Mouse (Mus musculus): Measurements from ENCODE around the gene Plch2. TPM values are rescaled to one million over a fixed set of nuclear protein-coding genes. Genes with fewer than 3 reads are reported as not detected.

Plch2 gene
- 0.12 TPM in 1 of 2 replicates, not detected in the other for total RNA-seq (2017)

DNA sequence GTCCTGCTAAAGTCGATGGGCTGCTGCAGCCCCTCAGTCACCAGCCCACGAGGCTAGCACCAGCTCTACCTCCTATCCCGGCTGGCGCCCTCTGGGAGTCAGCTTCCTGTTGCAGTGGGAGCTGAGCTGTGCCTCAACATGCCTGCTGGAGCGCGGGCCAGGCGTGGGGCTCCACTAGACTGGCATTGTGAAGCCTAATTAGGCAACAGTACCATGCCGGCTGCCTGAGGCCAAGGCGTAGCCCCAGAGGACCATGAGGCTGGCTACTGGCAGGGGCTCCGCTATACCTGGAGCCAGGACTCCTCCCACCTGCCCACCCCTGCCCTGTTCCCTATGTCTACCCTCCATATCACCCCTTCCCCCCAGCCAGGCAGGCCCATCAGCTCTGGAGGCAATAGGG lies at the start of gene Plch2:
Plch2 (minus strand) TSS at position 61 of the 400 bp plus-strand sequence.
- ATAC-seq (ENCODE audit: extremely low read depth, insufficient number of reproducible peaks, low FRiP score, poor library complexity, severe bottlenecking), result no peak

DNA sequence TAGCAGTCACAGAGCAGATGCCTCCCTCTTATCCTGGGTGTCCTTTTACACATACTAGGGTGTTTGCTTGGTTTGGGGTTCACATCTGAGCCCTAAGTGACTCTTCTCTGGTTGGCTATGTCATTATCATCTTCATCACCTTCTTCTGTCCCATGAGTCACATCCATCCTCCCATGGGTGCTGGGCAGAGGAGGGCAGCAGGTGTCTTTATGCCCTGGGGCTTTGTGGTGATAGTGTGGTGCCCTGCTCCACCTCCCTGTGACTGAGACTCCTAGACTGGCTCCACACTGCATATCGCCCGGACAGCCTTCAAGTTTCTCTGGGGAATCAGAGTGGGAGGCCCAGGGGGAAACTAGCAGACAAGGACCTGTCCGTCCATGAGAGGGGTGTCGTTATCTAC lies 42.0 kb upstream of the Plch2 start:
- ATAC-seq (ENCODE audit: extremely low read depth, insufficient number of reproducible peaks, low FRiP score, poor library complexity, severe bottlenecking), result no peak

DNA sequence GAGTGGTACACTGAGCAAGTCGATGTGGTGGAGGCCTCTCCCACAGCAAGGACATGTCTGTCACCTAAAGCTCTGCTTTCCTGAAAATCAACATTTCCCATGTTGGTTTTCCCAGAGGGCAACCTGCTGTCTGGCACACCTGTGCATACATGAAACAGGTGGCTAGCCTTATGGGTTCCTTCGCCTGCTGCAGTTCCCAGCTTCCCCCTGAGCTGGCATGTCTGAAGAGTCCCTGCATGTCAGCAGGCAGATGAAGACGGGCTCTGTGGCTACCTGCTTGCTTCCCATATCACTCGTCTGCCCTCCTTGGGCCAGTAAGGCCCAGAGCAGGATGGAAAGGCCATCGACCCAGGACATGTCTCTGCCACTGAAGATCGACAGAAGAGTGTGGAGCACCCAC lies 40.9 kb upstream of the Plch2 start:
- no peak for ATAC-seq (ENCODE audit: extremely low read depth, insufficient number of reproducible peaks, low FRiP score, poor library complexity, severe bottlenecking)

DNA sequence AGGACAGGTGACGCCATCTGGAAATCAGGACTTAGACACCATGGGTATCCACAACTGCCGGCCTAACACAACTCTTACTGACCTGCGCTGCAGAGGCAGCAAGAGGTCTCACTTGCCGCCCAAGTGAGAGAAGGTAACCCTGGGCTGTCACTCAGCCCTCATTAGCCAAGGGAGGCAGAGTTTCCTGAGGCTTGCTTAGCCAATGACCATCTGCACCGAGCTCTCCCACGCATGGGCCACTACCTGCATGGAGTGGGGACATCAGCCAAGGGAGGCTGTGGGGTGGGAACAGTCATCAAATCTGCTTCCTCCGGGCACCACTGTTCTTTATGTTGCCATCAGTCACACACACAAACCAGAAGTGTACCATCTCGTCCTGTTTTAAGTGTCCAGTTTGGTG lies 39.4 kb upstream of the Plch2 start:
- ATAC-seq (ENCODE audit: extremely low read depth, insufficient number of reproducible peaks, low FRiP score, poor library complexity, severe bottlenecking), result no peak

DNA sequence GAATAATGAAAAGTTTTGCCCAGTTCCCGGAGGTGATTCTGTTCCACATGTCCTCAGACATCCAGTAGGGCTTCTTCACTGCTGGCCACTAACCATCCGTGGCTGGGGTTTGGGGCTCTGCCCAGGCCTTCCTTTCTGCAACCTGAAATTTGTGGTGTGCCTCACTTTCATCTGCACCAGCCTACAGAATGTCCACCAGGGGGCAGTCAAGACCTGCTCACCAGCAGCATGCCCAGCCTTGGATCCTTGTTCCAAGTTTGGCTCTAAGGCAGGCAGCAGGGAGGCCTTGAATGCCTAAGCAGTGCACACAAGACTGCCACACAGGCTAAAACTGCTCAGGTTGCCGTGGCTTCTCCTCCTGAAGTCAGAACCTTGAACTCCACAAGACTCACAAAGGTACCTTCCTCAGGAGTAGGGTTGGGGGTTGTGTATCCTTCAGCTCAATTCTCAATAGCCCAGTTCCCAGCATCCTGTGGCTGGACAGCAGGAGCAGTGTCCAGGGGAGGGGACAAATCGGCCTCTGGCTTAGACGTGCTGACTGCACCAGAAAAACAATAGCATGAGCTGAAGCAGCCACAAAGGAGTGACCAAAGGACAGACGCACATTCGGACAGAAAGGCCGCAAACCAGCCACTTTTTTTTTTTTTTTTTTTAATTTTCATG lies 38.8 kb upstream of the Plch2 start:
- peak; percentile 88 for ATAC-seq (ENCODE audit: extremely low read depth, insufficient number of reproducible peaks, low FRiP score, poor library complexity, severe bottlenecking)

DNA sequence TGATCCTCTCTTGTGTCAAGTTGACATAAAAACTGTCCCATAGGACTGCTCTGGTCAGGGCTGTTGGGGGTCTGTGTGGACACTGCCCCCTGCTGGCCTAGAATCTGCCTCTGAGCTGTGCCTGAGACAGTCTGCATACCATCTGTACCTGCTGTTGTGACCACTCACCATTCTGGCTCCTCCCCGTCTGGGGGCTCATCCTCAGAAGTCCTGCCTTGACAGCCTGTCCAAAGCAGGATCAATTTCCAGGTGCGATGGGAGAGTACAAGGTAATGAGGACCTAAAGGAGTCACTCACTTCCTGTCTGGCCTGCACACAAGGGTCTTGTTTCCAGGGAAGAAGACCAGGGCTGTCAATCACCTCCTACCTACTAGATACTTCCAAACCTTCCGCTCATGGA lies 38.0 kb upstream of the Plch2 start:
- 0 out of 2 replicates have a peak, but pooled peaks have one; percentile 23 for ATAC-seq (ENCODE audit: extremely low read depth, insufficient number of reproducible peaks, low FRiP score, poor library complexity, severe bottlenecking)

DNA sequence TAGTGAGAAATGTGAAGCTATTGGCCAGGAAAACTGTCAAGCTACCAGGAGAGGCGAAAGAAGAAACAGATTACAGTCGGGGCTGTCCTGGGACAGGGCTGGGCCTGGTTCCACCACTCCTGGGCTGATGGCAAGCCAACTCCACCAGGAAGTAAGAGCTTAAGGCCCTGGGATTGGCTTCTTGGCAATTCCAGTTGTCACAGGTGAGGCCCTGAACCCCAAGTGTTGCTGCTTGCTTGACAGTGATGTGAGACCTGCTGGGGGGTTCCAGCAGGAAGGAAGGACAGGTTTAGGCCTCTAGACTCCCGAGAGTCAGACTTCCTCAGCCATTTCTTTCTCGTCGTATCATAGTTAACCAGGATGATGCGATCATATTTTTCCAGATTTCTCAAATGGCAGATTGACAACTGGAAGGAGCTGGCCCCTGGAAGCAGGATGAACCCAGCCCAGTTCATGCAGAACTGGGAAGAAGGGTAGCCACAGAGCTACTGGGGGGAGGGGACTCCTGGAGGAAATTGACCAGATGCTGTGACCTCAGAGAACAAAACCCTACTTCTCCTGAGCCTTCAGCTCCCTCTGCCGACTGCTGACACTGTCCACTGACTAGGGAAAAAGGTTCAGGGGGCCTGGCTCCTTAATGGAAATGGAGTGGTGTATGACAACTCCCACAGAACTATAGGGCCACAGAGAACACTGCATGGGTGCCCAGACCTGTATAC lies 37.0 kb upstream of the Plch2 start:
- no peak for ATAC-seq (ENCODE audit: extremely low read depth, insufficient number of reproducible peaks, low FRiP score, poor library complexity, severe bottlenecking)

DNA sequence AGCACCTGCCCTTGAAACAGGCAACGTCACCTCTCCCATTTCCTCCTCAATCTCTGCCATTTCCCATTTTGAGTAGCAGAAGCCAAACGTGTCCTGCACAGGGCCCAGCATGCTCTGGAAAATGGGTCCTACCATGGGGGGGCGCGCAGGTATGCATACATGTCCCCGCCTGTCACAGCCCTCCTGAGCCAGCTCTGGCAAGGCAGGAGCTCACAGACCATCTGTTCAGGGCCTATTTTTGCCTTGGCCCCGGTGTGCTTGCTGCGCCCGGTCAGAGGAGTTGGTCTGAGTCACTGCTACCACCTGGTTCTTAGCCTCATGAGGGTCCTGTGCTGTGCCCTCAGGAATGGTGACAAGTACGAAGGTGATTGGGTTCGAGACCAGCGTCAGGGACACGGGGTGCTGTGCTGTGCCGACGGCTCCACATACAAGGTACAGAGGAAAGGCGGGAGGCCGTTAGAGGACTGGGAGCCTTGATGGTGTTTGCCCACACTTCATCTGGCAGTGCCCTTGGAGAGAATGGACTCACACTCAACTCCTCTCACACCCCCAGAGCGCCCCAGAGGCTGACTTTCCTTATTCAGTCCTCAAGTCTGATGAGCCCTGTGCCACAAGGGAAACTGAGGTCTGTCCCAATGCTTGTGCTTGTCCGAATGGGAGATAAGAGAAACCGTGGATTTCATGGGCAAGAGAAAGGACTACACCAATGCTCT lies 36.3 kb upstream of the Plch2 start:
- ATAC-seq (ENCODE audit: extremely low read depth, insufficient number of reproducible peaks, low FRiP score, poor library complexity, severe bottlenecking), result no peak

DNA sequence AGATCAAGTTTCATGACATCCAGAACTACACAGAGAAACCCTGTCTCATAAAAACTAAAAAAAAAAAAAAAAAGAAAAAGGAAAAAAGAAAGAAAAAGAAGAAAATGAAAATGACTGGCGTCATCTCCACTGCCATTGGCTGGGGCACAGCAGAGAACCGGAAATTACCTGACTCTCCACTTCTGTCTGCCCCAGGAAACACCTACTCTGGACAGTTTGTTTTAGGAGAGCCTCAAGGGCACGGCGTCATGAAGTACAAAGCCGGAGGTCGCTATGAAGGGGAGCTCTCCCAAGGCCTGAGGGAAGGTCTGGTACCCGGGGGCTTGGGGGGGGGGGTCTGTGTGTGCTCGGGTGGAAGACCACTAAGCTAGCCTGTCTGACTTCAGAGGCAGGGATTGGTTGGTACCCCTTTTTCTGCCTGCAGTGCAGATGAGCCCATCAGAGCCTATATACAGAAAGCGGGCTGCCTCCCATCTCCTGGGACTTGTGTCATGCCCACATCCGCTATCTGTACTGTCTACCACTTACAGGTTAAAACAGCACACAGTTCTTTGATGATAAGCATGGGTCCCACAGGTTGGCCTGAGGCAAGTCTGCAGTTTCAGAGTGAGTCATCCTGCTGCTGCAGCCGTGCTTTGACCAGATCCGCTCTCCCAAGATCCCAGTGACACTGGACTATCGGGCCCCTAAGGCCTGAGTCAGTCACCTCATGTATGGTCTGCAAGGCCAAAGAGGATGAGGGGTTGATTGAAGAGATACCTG lies 34.3 kb upstream of the Plch2 start:
- no peak for ATAC-seq (ENCODE audit: extremely low read depth, insufficient number of reproducible peaks, low FRiP score, poor library complexity, severe bottlenecking)

DNA sequence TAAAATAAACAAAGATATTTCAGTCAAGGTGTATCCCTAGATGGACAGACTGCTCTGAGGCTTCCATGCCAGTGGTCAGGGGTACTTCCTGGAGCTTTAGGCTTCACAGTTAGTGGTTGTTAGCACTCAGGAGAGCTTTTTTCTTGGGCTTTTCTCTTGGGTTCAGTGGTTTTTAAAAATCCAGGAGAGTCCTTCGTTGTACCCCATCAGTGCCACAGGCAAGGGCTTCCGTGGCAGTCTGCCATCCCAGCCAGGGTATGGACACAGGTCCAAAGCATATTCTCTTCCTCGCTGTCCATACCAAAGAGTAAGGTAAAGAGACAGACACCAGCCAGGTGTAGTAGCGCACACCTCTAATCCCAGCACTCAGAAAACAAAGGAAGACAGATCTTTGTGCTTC lies 33.6 kb upstream of the Plch2 start:
- no peak for ATAC-seq (ENCODE audit: extremely low read depth, insufficient number of reproducible peaks, low FRiP score, poor library complexity, severe bottlenecking)

DNA sequence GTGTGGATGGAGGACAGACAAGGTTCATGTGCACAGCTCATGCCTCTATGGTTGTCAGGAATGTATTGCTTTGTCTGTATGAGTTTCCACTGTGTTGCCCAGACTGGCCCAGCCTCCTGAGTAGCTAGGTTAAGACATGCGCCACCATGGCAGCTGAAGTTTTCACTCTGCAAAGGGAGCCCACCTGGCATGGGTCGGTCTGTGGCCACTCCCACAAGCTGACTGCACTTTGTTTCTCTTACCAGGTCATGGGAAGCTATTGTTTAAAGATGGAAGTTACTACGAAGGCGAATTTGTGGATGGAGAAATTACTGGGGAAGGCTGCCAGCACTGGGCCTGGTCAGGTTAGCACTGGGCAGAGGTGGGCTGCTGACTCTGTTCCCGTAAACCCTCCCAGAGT lies 32.7 kb upstream of the Plch2 start:
- no peak for ATAC-seq (ENCODE audit: extremely low read depth, insufficient number of reproducible peaks, low FRiP score, poor library complexity, severe bottlenecking)

DNA sequence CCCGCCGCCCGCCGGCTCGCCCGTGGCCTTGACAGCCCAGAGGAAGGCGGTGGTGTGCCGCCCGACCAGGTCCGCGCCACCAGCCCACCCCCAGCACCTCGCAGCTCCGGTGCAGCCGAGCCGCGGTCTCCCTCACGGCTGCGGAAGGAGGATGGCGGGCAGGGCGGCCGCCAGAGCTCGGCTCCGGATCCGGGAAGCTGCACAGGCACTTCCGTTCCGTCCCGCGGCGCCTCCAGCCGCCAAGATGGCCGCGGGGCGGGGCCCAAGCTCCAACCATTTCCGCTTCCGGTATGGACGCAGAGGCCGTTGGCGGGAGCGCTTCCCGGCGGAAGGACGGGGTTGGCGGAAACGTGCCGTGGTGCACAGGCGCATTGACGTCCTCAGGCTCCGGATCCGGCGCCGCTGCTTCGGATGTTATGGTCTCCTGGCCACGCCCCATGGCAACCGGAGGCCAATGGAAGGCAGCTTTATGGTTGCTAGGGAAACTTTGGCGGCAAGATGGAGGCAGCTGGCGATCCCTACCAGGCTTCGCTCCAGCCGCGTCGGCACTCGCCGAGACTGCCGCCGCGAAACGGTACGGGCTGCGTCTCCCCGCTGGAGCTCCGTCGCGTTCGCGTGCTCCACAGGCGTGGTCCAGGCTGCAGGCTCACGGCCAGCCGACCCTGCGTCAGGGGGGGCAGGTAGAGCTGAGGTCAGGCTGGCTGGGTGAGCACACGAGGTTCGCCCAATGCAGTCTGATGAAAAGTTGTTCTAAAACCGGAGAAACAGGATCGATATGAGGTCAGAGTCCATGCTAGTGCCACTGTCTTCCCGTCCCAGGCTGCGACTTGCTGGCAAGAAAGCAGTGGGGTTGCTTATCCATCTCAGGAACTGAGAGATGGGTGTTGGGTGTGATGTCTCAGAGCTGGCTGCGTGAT lies 29.8 kb upstream of the Plch2 start, which contains the start of the genes Rer1 and Morn1:
Rer1 (minus strand) TSS at position 275 of the 917 bp plus-strand sequence.
Morn1 (plus strand) TSS at position 470 of the 917 bp plus-strand sequence.
- peak; percentile 98 for ATAC-seq (ENCODE audit: extremely low read depth, insufficient number of reproducible peaks, low FRiP score, poor library complexity, severe bottlenecking)

DNA sequence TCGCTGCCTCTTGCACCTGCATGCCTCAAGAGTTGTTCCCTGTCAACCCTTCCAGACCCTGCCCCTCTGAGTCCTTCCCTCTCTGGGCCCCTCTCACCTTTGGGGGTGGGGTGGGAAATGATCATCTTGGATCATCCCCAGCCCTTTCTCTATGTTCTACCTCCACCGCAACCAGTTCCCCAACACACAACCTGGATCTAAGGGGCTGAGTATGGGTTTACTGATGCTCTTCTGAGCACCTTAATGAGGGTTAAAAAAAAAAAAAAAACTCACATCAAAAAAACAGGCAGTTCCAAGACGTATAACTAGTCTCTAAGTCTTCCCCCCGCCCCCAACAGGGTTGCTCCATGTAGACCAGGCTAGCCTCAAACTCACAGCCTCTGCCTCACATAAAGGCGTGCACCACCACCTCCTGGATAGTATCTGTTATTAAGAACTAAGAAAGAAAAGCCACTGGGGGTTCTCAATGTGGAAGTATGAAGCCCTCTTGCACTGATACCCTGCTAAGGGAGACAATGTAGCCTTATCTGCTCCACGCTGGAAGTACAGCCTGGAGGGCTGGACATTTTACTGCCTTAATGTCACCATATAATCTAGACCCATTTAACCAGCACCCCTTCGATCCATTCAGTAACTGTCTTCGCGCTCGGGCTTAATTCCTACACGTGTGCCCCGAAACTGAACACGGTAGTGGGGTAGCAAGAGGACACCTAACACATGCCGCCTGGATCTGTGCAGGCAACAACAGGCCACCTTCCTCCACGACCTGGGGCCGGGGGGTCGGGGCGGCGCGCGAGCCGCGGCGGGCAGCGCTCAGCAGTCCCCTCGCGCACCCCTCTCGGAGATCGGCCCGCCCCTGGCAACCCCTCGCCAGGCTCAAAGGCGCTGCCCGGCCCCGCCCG lies 28.9 kb upstream of the Plch2 start:
- ATAC-seq (ENCODE audit: extremely low read depth, insufficient number of reproducible peaks, low FRiP score, poor library complexity, severe bottlenecking), result no peak

DNA sequence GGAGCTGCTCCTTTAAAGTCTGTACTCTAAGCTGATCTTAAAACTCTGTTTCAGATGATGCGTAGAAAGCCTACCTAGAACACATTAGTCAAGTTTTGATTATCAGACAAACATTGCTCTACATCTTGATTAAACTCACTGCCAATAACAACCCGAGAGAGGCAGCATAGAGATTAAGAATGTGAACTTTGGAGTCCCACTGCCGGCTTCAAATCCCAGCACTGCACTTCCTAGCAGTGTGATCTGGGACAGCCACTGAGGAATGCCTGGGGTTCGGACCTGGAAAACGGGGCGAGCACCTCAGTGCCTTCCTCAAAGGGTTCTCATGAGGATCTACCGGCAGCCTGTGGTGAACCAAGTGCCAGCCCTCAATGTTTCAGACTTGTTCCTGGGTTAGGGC lies 27.8 kb upstream of the Plch2 start:
- no peak for ATAC-seq (ENCODE audit: extremely low read depth, insufficient number of reproducible peaks, low FRiP score, poor library complexity, severe bottlenecking)

DNA sequence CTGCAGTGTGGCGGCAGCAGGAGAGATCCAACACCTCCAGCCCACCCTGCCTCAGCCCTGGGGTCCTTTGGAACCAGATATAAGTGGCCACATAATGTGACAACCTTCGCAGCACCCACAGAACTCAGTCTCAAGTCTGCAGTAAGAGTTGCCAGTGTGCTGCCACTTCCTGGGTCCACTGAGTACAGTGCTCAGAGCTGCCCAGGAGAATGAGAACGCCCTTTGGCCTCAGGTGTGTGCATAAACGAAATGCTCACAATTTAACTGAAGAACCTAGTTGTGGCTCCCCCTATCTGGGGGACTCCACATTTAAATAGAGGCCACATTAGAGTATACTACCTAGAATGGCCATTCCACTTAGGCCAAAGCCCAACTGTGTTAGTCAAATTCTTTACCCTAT lies 27.0 kb upstream of the Plch2 start:
- ATAC-seq (ENCODE audit: extremely low read depth, insufficient number of reproducible peaks, low FRiP score, poor library complexity, severe bottlenecking), result no peak

DNA sequence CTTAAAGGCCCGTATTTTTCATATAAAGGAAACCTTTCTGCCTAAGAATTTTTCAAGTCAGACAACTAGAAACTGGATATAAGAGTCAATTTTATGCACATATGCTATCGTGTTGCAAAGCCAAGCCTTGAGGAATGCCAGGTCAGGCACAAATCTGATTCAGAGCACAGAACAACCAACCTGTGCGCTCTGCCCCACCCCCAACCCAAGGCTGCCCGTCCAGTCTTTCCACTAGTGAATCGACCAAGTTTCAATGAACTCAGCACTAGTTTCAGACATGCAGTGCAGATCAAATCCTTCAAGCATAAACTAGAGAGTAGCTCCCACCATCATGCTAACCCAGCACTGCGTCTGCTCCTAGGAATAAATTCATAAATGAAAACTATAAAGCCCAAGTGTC lies 23.1 kb upstream of the Plch2 start:
- ATAC-seq (ENCODE audit: extremely low read depth, insufficient number of reproducible peaks, low FRiP score, poor library complexity, severe bottlenecking), result no peak

DNA sequence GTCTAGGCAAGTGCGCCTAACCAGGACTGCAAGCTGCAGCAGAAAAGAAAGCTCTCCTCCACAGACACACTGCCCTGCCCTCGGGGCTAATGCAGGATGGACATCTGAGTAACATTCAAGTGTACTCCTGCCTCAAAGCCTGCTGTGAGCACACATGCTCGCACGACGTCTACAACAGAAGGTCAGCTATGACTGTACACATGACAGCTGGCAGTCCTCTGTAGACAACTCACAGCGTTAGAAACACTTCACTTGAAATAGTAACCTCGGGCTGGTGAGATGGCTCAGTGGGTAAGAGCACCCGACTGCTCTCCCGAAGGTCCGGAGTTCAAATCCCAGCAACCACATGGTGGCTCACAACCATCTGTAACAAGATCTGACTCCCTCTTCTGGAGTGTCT lies 22.2 kb upstream of the Plch2 start:
- 0 out of 2 replicates have a peak, but pooled peaks have one; percentile 8 for ATAC-seq (ENCODE audit: extremely low read depth, insufficient number of reproducible peaks, low FRiP score, poor library complexity, severe bottlenecking)
